Mouse (Mus musculus) layer of hippocampus, postnatal 25 days (tissue): ENCODE data around the gene Peli2. TPM values are rescaled to one million over a fixed set of nuclear protein-coding genes. Genes with fewer than 3 reads are reported as not detected.

Experiments used
- DNase-seq, 2 experiments: peaks; one replicate each; pipeline ENCODE4 v3.0.0; 2022; ENCODE audit warnings: mixed read lengths in 2 of 2, low spot score in 1 of 2; ENCODE audit errors: extremely low spot score in 1 of 2
- total RNA-seq, 2 experiments: library from RNA; stranded (reverse); gene quantifications; 2 replicates each; pipeline ENCODE4 v1.2.3; 2021

The Peli2 gene
- total RNA-seq, 2 experiments from 2014 or later, result 17.6 to 28.2 TPM

DNA sequence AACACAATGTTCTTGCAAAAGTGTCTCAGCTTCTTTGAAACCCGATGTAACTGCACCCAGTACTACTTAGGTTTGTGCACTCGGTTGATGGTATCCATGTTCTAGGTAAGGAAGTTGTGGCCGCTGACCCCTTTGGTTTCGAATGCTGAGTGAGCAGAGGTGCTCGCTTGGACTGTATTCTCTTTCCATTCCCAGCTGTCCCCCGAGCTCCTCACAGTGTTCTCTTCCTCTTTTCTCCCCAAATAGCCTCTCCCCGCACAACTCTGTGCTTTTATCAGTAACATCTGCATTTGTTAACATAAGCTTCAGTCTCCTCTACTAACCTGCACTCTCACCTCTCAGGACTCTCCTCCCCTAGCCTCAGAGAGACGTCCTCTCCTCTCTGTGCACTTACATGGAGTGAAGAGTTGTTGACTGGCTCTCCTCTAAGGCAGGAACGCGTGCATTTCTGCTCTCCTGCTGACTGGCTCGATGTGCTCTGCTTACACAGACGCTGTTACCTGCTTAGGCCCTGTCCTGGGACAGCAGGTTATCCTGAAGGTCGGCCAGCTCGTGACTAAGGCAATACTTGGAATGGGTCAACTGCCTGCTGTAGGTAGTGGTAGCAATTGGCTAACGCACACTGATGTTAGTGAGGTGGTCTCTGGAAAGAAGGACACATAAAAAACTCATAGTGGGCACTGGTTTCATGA lies 57.8 kb downstream of the Peli2 start:
- DNase-seq, result no peak

DNA sequence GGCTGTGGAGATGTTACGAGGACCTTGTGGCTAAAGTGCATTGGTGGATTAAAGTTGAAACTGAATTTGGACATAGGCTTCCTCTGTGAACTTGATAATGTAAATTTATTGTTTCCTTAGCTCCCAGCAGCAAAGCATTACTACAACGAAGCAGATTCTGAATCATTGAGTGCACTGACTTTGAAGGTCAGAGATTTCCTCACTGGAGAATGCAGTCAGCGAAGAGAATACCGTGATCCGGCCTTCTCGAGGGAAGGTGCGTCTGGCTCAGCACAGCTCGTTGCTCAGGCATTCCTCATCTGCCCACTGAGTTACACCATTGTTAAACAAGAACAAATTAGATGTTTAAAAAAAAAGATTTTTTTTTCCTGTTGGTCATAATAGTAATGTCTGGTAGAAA lies 58.4 kb downstream of the Peli2 start:
- no peak for DNase-seq

DNA sequence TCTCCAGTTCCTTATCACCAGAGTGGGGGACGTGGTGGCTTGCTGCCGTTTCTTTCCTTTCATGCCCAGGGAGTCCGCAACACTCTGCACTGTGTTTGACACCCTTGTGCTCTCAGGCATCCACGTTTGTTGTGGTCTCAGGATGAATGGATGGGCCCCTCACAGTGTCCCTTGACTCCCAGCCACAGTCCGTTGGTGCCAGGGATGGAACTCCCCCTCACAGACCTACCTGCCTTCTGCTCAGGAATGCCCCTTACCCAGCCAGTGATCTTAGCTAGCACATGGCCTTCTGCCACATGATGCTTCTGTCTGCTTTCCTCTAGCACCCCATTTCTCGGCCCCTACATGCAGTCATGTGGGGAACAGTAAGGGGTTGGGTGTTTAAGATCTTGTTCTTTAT lies 65.7 kb downstream of the Peli2 start:
- DNase-seq, result no peak

DNA sequence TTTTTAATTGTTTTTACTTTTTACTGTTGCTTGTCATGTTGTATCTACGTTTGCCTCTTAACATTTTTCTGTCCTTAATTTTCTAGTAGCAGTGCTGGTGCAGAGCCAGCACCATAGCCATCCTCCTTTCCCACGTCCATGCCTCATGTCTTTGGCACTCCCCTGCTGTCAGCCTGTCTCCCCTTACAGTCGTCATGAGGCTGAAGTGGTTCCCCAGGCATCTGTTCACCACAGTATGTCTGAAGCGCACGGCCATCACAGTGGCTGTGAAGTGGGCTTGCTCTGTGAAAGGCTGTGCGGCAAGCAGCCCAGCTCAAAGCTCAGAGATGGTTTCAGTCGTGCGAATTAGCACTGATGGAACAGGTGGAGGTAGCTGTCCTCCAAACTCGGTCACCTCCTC lies 66.5 kb downstream of the Peli2 start:
- no peak for DNase-seq

DNA sequence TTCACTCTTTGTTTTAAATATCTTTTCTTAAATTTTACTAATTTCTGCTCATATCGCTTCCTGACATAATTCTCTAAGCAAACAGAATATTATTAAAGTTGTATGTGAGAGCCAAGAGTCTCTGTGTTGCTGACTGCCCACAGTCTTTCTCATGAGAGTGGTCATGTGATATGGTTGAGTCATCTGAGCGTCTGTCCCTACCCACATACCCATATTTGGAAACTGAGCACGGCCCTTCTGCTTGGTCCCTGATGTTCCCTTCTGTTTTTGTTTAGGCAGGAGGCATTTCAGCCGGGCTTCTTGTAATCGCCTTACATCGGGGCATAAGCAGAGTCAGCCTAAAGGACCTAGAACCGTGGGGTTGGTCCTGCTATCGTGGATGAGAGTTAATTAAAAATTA lies 68.7 kb downstream of the Peli2 start:
- no peak for DNase-seq

DNA sequence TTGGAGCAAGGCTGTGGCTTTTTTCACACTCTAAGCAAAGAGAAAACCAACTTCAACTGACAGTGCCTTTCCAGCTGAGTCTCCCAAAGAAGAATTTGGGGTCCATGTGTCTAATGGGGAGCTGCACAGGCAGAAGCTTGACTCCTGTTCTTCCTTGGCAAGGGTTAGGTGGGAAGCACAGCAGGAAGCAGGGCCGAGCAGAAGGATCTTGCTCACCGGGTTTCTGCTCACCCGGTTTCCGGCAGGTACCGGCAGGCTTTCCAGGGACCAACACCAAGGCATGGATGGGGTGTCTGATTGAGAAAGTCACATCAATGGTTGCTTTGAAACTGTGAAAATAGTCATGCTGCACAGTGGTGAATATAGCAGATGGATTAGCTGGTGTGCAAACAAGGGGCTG lies 70.3 kb downstream of the Peli2 start:
- DNase-seq, result no peak

DNA sequence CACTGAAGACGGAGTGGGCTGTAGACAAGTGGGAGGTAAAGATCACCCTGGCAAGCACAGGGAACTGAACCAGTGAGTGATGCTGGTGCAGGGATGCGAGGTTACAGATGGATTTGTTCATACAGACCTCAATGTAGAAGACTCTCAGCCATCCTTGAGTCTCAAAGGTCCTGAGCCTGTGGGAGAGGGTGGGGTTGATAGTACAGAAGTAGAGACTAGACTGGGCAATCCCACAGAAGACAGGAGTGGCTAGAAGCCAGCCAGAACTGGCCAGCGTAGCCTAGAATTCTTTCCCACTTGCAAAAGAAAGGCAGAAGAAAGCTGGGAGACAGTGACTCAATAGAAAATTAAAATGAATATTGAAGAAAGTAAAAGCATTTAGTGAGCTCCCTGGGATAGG lies 71.3 kb downstream of the Peli2 start:
- DNase-seq, result no peak

DNA sequence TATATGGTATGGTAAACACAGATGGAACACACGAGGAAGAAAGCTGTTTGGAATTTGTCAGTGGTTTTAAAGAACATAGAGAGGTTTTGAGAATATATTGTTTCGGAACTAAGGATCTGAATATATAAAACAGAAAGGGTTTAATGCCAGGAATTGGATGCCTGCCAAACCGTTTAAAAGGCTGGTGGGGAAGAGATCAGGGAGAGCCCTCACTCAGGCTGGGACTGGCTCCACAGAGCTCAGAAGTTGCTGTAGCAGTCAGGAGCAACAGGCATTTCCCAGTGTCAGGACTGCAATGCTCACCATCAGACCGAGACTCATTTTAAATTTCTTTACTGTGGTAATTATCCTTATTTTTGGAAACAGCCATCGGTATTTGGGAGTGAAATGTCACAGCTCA lies 76.2 kb downstream of the Peli2 start:
- DNase-seq, result no peak

DNA sequence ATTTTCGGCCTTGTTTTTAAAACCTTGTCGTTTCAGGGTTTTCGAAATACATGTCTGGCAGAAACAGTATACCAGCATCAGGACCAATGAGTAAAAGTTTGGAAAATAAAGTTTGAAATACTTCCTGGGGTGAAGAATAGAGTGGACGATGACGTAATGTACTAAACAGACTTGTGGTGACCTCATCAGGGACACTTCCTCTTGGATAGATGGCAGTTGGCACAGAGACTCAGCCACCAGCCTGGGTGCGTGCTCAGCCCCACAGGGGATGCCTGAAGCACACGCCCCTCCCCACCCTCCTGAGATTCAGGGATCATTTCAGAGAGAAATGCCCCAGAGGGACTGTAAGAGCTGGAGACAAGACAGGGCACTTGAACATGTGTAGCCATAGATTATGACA lies 76.7 kb downstream of the Peli2 start:
- DNase-seq, result no peak

DNA sequence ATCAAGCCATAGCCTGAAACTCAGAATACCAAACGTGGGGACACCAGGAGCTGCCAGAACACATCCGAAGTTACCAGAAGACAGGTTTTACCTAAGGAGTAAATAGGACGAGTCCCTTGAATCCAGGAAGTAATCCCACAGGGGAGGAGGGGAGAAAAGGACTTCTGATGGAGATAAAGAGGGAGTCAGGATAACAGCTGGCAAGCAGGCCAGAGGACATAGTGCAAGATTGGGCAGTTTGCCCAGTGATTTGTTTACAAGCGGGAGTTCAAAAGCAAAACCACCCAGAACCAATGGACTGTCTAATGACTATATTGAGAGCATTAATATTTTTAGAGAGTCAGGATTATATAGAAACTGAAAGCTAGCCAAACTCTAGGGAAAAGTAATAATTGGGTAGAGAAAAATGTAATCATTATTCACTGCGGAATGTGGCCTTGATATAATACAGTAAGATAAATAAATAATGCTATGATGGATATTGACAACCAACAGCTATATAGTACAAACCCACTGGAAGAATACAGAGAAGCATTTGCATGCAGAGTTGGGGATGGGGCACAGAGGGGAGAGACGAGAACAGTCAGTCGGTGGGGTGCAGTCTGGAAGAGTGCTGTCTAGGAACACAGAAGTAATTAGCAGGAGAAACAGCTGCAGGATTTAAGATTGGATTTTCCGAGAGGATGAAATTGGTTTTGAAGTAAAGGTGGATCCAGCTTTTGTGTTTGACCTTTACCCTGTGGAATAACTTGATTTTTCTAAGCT lies 77.7 kb downstream of the Peli2 start:
- no peak for DNase-seq

DNA sequence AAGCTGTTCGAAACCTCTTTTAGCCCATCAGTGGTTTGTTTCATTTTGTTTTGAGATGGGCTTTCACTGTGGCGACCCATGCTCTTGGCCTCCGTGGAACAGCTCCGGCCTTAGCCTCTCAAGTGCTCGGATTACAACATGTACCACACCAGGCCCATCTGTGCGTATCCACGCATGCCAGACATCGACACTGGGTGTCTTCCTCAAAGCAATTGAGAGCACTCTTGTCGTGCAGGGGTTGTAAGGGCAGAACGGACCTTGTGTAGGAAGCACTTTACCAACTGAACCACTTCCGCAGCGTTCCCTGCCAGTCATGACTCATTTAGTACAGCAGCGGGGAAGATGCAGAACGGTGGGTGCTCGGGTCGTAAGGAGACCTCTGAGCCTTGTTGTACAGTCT lies 78.3 kb downstream of the Peli2 start:
- no peak for DNase-seq

DNA sequence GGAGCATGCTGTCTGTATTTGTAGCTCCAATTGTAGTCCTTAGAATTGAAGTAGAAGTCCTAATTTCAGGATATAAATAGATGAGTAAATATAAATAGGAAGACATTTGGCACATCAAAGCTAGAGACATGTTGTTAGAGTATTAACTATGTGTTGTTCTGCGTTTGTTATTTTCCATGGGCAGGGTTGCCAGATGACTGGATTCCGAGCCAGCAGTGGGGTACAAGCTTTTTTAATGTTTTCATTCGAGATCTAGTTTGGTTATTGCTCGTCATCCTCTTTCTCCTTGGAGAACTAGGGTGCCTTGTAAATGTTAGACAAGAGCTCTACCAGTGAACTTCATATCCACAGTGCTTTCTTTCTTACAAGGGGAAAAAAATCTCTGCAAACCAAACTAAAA lies 78.9 kb downstream of the Peli2 start:
- no peak for DNase-seq

DNA sequence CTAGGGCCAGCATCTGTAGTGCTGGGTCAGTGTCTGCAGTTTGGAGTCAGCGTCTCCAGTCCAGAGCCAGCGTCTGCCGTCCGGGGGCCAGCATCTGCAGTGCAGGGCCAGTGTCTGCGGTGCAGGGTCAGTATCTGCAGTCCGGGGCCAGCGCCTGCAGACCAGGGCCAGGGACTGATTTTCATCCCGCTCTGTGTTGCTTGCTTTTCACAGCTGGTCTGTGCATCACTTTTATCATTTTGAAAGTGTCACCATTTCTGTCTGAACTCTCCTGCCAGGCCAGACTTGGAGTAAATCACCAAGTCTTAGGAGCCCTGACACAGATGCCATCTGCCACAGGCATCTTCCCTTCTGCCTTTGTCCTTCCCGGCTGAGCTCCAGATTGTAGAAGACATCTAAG lies 79.7 kb downstream of the Peli2 start:
- no peak for DNase-seq

DNA sequence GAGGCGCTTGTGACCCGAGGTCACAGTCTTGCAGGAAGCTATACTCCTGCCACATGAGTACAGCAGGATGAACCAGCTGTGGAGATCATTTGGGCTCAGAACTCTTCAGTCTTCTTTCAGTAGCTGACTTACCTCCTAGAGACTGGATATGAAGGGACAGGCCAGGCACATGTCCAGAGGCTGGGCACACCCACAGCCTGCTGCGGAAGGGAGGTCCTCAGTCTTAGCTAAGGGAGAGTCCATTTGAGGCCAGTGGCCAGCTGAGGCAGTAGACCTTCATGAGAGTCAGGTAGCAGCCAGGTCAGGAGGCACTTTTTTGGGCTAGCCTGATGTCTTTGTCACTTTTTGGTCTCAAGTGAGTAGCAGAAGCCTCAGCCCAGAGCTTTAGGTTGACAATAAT lies 80.2 kb downstream of the Peli2 start:
- no peak for DNase-seq

DNA sequence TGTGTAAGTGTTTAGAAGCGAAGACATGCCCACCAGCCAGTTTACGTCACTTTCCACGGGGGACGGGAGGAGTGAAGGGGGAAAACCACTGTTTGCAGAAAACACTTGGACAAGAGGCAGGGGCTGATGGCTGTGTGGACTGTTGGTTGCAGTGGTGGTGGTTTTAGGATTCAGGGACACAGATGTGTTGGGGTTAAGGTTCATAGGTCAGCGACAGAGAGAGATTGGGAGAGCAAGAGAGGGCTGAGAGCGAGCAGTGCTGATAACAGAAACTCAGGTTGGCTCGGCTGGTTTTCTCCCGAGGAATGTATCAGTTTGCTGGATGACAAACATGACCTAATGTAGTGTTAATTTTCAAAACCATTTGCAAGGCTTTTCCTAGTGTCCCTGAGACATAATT lies 80.8 kb downstream of the Peli2 start:
- no peak for DNase-seq

DNA sequence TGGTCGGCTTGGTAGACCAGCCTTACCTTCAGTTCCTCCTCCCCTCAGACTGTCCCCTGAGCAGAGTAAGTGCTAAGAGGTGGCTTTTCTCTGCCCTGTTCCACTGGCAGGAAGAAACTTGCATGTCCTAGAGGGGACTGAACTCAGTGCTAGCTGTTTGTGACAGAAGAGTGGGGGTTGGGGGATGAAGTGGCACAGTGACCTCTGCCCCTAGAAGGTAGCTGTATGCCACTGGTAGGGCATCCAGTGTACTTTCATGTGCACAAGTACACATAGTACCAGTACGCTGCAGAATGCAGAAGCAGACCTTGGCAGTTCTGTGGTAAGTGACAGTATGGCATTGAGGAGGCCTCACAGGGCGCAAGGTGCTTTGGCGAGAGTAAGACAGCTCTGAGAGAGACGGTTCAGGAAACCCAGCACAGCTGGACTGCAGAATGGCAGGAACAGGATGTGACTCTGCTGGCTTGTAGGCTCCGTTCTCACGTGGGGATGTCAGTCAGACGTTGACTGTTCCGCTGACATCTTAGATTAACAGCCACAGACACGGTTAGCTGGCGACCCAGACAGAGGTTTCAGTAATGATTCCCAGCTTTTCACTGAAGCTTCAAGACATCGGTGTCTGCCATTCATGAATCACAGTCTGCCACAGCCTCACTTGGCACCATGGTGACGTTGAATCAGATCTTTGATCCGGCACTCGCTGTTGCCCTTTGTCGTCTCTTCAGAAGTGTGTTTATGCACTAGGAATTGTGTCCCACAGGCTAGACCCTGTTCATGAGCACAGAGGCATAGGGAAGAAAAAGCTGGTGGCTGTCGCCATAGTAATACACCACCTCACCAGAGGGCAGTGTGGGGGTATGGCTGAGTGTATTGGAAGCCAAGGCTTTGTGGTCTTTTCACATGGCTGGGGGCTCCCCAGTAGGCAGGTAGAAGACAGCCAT lies 81.7 kb downstream of the Peli2 start:
- DNase-seq, result no peak

DNA sequence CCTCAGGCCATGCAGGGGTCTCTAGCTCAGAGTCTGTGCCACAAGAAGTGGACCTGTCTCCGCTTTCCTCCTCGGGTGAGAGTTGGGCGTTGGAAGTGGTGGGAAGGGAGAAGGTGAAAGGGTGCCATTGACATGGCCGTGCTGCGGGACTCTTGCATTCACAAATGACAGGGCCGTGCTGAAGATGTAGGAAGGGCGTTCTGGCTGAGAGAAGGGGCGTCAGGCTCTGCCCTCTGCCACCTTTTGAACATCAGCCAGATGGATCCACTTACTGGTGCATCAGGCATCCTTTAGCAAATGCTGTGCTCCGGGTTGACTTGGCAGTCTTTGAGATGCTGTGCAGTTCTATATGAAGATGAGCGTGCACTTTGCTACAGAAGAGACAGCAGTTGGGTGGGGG lies 84.4 kb downstream of the Peli2 start:
- no peak for DNase-seq

DNA sequence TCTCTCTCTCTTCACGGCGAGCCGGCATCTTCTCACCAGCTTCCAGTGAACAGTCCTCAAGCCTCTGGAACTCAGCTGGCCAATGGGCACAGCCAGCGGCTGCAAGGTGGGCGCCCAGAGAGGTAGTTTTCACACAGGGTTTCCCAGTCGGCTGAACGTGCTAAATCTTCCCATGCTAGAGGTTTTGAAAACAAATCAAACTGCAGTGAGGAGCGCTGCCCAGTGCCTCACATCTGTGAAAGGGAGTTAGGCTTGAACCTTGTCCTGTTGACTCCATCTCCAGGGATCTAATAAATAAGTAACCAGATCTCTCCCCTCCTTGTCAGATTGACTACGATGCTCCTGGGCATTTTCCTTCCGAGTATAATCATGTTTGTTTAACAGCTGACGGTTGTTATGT lies 85.0 kb downstream of the Peli2 start:
- no peak for DNase-seq

DNA sequence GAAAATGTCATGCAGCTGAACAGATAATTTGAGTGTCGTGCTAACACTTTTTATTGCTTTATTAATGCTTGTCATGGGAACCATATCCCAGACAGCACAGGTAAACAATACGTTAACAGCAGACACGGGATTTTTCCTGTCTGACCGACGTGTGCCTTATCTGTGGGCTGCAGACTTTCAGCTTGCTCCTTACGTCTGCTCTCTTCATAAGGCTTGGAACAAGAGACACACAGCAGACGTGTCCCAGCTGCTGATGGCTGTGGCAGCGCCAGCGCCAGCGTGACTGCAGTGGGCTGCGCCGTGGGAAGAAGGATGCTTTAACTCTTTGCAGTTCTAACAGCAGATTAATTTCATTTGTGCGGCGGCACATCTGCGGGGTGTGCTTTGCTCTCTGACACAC lies 86.5 kb downstream of the Peli2 start:
- DNase-seq, result peak in 1 of 2 experiments; percentile 42

DNA sequence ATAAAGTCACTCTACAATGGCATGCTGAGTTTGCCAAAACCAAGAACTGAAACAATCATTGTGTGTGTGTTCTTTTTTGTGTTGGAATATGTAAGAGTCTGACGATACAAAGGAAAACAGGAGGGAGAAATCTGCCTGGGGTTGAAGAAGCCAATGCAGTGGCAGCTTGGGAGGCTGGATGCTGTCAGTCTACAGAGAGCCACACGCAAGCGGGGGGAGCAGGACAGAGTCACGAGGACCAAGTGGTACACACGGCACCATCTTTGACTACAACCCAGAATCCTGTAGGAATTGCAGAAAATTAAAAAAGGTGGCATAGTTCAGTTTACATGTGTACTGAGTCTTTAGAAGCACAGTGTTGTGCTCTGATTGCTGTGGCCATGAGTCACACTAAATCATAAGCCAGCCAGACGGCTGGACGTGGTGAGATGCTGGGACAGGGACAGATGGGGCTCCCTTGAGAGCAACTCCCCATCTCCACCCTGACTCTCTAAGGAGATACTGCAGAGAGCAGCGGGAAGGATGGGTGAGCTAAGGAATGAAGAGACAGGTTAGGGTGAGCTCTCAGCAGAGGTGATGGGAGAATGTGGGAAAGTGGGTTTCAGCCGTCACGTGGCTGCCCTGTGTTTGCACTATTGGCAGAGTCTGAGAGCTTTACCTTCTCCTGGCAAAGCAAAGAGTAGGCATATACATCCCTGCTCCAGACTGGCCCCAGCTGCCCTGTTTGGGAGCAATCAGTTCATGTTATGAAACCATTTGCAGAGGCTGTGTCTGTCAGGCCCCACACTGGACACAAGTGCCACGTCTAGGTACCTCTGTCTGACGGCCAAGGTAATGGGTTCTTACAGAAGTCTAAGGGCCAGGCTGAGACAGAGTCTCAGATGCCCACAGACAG lies 87.4 kb downstream of the Peli2 start:
- DNase-seq, result no peak
